Mouse (Mus musculus): ENCODE measurements around the gene Vangl1. TPM values are rescaled to one million over a fixed set of nuclear protein-coding genes. Genes with fewer than 3 reads are reported as not detected.

Gene Vangl1
- polyA plus RNA-seq, 1 experiment from 2014 or later, result 15.1 TPM

Other genes with a start within 250 kb of the Vangl1 start
- gene Nhlh2, start 194.6 kb downstream of the Vangl1 start, polyA plus RNA-seq (2015; fragmentation: Nextera tagmentation; extraction: Ambion mirVana), result 0.06 TPM in 1 of 2 replicates, not detected in the other
- 1.5 and 1.7 TPM in 2 replicates for gene Casq2, start 118.3 kb downstream of the Vangl1 start, polyA plus RNA-seq (2015; fragmentation: Nextera tagmentation; extraction: Ambion mirVana)